Mouse (Mus musculus): ENCODE measurements around the gene Kcnk18. TPM values are rescaled to one million over a fixed set of nuclear protein-coding genes. Genes with fewer than 3 reads are reported as not detected.
A peak's percentile ranks its signal among the peaks of the same experiment; 100 is the strongest.

The Kcnk18 gene
- polyA plus RNA-seq, 1 experiment from 2014 or later, result not detected

- Histone ChIP-seq H3K4me3 (ENCODE audit: low read depth, low read length) (peak overlapping the region; percentile 27; the same call in 1 of the 2 replicates), H3K27me3 (ENCODE audit: control insufficient read depth, insufficient read depth, low read length) (no peaks in the 10 kb centered on the region), H3K9me3 (ENCODE audit: control insufficient read depth, low read length) (no peaks in the 10 kb centered on the region), H3K36me3 (ENCODE audit: control insufficient read depth, insufficient read depth, low read length) (no peaks in the 10 kb centered on the region), H3K4me1 (replicated peaks; ENCODE audit: control insufficient read depth, insufficient read depth) (no peaks in the 10 kb centered on the region), H3K9ac (ENCODE audit: low read length) (no peak overlapping the region), H3K4me2 (replicated peaks; ENCODE audit: low read depth) (no peak overlapping the region; the same call in 1 of the 2 replicates), H3K27ac (replicated peaks) (no peak overlapping the region)
- WGBS, result 49% methylated on average over 7 of the region's 7 CpGs
- TF ChIP-seq CTCF (IDR thresholded peaks at IDR 0.05; ENCODE audit: low read depth), result no peak
- TF ChIP-seq EP300 (optimal IDR thresholded peaks at IDR 0.05), result no peak
- DNase-seq (ENCODE audit: low spot score), result no peak
- ATAC-seq (ENCODE audit: low FRiP score, low TSS enrichment), result no peak
Measured at GRCm38 (mm10) chr19:59261604-59262003, 42.6 kb downstream of the Kcnk18 start.

DNA sequence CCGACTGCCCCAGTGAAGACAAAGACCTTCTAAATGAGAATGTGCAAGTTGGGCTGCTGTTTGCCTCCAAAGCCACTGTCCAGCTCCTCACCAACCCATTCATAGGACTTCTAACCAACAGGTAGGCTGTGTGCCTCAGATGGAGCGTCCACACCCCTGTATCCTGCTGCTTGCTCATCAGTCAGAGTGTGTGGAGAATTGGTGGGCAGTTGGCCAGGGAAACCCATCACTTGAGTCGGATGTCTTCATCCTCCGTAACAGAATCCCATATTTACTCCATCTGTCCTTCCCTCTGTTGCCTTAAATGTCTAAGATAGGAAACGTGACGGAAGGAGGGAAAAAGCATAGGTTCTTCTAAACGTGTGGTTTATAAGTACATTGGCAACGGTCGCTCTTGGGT lies 44.2 kb downstream of the Kcnk18 start:
- no peak for ATAC-seq (ENCODE audit: low FRiP score, low TSS enrichment)
- no peak overlapping the region for H3K4me2 ChIP-seq (replicated peaks; ENCODE audit: low read depth)
- no peaks in the 10 kb centered on the region for H3K9me3 ChIP-seq (ENCODE audit: control insufficient read depth, low read length)
- 84% methylated on average over 9 of the region's 9 CpGs for WGBS
- H3K4me1 ChIP-seq (replicated peaks; ENCODE audit: control insufficient read depth, insufficient read depth), result no peaks in the 10 kb centered on the region
- no peak for TF ChIP-seq EP300 (optimal IDR thresholded peaks at IDR 0.05)
- TF ChIP-seq CTCF (IDR thresholded peaks at IDR 0.05; ENCODE audit: low read depth), result no peak
- H3K27ac ChIP-seq (replicated peaks), result no peak overlapping the region
- no peak overlapping the region for H3K4me3 ChIP-seq (ENCODE audit: low read depth, low read length)
- no peak for DNase-seq (ENCODE audit: low spot score)
- no peaks in the 10 kb centered on the region for H3K36me3 ChIP-seq (ENCODE audit: control insufficient read depth, insufficient read depth, low read length)
- H3K27me3 ChIP-seq (ENCODE audit: control insufficient read depth, insufficient read depth, low read length), result no peaks in the 10 kb centered on the region
- no peak overlapping the region for H3K9ac ChIP-seq (ENCODE audit: low read length)

DNA sequence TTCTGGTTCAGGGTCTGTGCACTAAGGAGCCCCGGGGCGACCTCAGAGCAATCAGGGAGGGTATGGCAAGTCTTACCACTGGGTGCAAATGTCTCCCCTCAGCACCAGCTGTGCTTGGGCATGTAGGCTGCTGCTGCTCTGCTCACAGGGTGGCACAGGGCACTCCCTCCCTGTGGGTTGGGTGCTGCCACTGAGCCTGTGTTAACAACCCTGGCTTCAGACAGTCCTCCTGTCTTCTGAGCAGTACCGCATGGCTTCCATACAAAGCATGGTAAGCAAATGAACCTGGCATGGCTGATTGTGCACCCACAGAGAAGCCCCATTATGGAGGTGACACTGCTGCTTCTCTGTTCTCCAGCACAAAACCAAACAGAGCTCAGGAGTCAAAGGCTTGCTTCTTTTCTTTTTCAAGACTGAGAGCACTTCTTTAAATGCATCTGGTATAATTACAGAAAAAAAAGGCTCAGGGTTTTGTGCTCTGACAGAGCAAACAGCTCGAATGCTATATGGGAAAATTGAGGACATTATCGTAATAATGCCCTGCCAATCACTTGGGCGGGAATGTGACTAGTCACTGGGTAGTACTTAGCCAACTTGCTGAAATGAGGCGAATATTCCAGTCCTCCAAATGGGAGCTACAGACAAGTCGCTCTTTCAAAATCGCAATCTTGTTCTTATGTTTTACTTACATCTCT lies 46.0 kb downstream of the Kcnk18 start:
- TF ChIP-seq CTCF (IDR thresholded peaks at IDR 0.05; ENCODE audit: low read depth) (no peak), EP300 (optimal IDR thresholded peaks at IDR 0.05) (no peak)
- Histone ChIP-seq H3K4me3 (ENCODE audit: low read depth, low read length) (no peak overlapping the region), H3K4me2 (replicated peaks; ENCODE audit: low read depth) (no peak overlapping the region), H3K36me3 (ENCODE audit: control insufficient read depth, insufficient read depth, low read length) (no peaks in the 10 kb centered on the region), H3K27me3 (ENCODE audit: control insufficient read depth, insufficient read depth, low read length) (no peaks in the 10 kb centered on the region), H3K27ac (replicated peaks) (no peak overlapping the region), H3K4me1 (replicated peaks; ENCODE audit: control insufficient read depth, insufficient read depth) (no peaks in the 10 kb centered on the region), H3K9ac (ENCODE audit: low read length) (no peak overlapping the region), H3K9me3 (ENCODE audit: control insufficient read depth, low read length) (no peaks in the 10 kb centered on the region)
- ATAC-seq (ENCODE audit: low FRiP score, low TSS enrichment) (no peak), DNase-seq (ENCODE audit: low spot score) (no peak)
- WGBS, result 81% methylated on average over 9 of the region's 9 CpGs

DNA sequence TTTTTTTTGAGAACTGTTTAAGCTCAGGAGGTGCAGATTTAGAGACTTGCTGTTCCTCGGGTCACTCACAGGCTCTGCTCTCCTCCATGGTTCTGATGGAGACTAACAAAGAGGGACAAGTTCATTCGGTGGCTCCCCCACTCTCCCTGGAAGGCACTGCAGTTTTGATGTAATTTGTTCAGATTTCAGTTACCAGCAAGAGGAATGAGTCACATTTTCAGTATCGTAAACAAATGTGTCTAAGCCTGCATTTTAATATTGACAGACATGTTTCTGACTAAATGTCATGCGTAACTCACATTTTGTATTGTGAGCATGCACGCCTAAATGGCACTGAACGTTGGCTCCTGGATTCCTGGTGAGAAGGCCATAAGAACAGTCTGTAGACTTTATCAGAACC lies 46.9 kb downstream of the Kcnk18 start:
- WGBS, result 55% methylated on average over 6 of the region's 6 CpGs

GRCm38 (mm10) chr19:59267417-59267963 lies 48.5 kb downstream of the Kcnk18 start:
- 18% methylated on average over 5 of the region's 5 CpGs for WGBS
- Histone ChIP-seq H3K27me3 (ENCODE audit: control insufficient read depth, insufficient read depth, low read length) (no peaks in the 10 kb centered on the region), H3K4me3 (ENCODE audit: low read depth, low read length) (no peak overlapping the region), H3K27ac (replicated peaks) (peak overlapping the region; percentile 45), H3K36me3 (ENCODE audit: control insufficient read depth, insufficient read depth, low read length) (no peaks in the 10 kb centered on the region), H3K4me1 (replicated peaks; ENCODE audit: control insufficient read depth, insufficient read depth) (no peaks in the 10 kb centered on the region), H3K9me3 (ENCODE audit: control insufficient read depth, low read length) (no peaks in the 10 kb centered on the region), H3K4me2 (replicated peaks; ENCODE audit: low read depth) (no peak overlapping the region), H3K9ac (ENCODE audit: low read length) (no peak overlapping the region)
- DNase-seq (ENCODE audit: low spot score) (no peak), ATAC-seq (ENCODE audit: low FRiP score, low TSS enrichment) (0 out of 2 replicates have a peak, but pooled peaks have one; percentile 53)
- TF ChIP-seq CTCF (IDR thresholded peaks at IDR 0.05; ENCODE audit: low read depth), result no peak; the same call in 1 of the 2 replicates

More for the DNA sequence above, 46.9 kb downstream of the Kcnk18 start:
- no peak for DNase-seq (ENCODE audit: low spot score)
- Histone ChIP-seq H3K4me3 (ENCODE audit: low read depth, low read length) (no peak overlapping the region), H3K27me3 (ENCODE audit: control insufficient read depth, insufficient read depth, low read length) (no peaks in the 10 kb centered on the region), H3K27ac (replicated peaks) (no peak overlapping the region), H3K4me2 (replicated peaks; ENCODE audit: low read depth) (no peak overlapping the region), H3K4me1 (replicated peaks; ENCODE audit: control insufficient read depth, insufficient read depth) (no peaks in the 10 kb centered on the region), H3K9me3 (ENCODE audit: control insufficient read depth, low read length) (no peaks in the 10 kb centered on the region), H3K9ac (ENCODE audit: low read length) (no peak overlapping the region), H3K36me3 (ENCODE audit: control insufficient read depth, insufficient read depth, low read length) (no peaks in the 10 kb centered on the region)
- ATAC-seq (ENCODE audit: low FRiP score, low TSS enrichment), result no peak
- TF ChIP-seq EP300 (optimal IDR thresholded peaks at IDR 0.05) (no peak), CTCF (IDR thresholded peaks at IDR 0.05; ENCODE audit: low read depth) (no peak)

- no peak for DNase-seq (ENCODE audit: low spot score)
- Histone ChIP-seq H3K9me3 (ENCODE audit: control insufficient read depth, low read length) (no peaks in the 10 kb centered on the region), H3K4me1 (replicated peaks; ENCODE audit: control insufficient read depth, insufficient read depth) (no peaks in the 10 kb centered on the region), H3K27ac (replicated peaks) (no peak overlapping the region), H3K4me2 (replicated peaks; ENCODE audit: low read depth) (no peak overlapping the region), H3K36me3 (ENCODE audit: control insufficient read depth, insufficient read depth, low read length) (no peaks in the 10 kb centered on the region), H3K27me3 (ENCODE audit: control insufficient read depth, insufficient read depth, low read length) (no peaks in the 10 kb centered on the region), H3K9ac (ENCODE audit: low read length) (no peak overlapping the region), H3K4me3 (ENCODE audit: low read depth, low read length) (no peak overlapping the region)
- TF ChIP-seq EP300 (optimal IDR thresholded peaks at IDR 0.05) (no peak), CTCF (IDR thresholded peaks at IDR 0.05; ENCODE audit: low read depth) (no peak)
- ATAC-seq (ENCODE audit: low FRiP score, low TSS enrichment), result no peak
- WGBS, result 88% methylated on average over 7 of the region's 7 CpGs
Measured at GRCm38 (mm10) chr19:59273190-59273589, 54.2 kb downstream of the Kcnk18 start.
